Mouse (Mus musculus): Measurements from ENCODE around the gene Grxcr1. TPM values are rescaled to one million over a fixed set of nuclear protein-coding genes. Genes with fewer than 3 reads are reported as not detected.

The Grxcr1 gene
- not detected in 2 replicates for polyA plus RNA-seq (2012; rRNA removed)

DNA sequence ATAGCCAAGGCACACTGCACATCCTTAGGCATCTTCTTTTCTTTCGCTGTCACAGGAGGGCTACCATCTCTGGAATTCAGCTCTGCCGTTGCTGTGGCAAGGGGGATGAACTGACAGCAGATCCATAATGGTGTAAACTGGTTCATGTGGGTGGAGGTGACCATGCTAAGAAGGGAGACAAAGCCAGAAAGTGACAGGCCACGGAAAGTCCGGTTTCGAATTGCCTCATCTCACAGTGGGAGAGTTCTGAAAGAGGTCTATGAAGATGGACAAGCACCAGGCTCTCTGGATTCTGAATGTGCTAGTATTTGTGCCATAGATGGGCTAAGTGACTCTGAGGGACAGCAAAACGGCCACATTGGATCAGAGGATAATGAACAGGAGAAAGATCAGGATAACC, at the start of gene Grxcr1:
TSS of gene Grxcr1 (plus strand) at position 92 of the 400 bp plus-strand sequence.
- WGBS, result 82% methylated on average over 6 of the region's 6 CpGs
- TF ChIP-seq POLR2A (IDR thresholded peaks at IDR 0.05; ENCODE audit: low read depth, low read length) (no peak), CTCF (conservative IDR thresholded peaks at IDR 0.05; ENCODE audit: insufficient read depth, insufficient read length, low read depth, low read length) (no peak)

DNA sequence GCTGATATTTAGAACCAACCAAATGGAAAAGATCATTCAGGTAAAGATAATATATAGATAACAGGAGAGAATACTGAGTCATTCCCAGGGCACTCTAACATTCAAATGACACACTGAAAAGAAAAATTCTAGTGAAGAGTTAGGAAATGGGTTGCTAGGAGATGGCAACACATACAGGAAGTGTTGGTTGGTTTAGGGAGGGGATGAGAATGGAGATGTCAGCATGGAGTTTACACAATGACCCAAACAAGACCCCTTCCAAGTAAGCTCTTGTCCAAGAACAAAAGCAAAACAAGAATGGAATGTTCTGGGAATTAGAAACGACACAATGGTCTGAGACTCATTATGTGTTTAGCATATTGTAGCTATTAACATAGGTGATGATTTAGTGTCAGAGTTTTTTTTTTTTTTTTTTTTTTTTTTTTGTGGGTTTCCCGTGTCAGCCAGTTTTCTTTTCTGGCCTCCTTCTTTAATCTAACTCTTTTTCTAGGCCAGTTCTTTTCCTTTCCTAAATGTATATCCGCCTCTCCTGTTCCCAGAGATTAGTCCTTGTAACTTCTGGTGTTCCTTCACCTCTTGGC, 49.6 kb upstream of the Grxcr1 start:
- H3K27me3 ChIP-seq (replicated peaks; ENCODE audit: control insufficient read depth, insufficient read depth, low read length), result no peaks in the 10 kb centered on the region
- DNase-seq, result no peak
- no peak overlapping the region for H3K27ac ChIP-seq (ENCODE audit: insufficient read depth, low read depth, low read length)
- 59% methylated on average over 3 of the region's 3 CpGs for WGBS
- H3K4me1 ChIP-seq (ENCODE audit: control insufficient read depth, insufficient read depth, low read length), result no peaks in the 10 kb centered on the region
- no peaks in the 10 kb centered on the region for H3K36me3 ChIP-seq (ENCODE audit: control insufficient read depth, insufficient read depth, low read length)
- TF ChIP-seq CTCF (conservative IDR thresholded peaks at IDR 0.05; ENCODE audit: insufficient read depth, insufficient read length, low read depth, low read length) (no peak), POLR2A (IDR thresholded peaks at IDR 0.05; ENCODE audit: low read depth, low read length) (no peak)
- no peak overlapping the region for H3K4me3 ChIP-seq (ENCODE audit: insufficient read depth, low read depth, low read length)

More for the DNA sequence above, at the start of gene Grxcr1:
- no peaks in the 10 kb centered on the region for H3K27me3 ChIP-seq (replicated peaks; ENCODE audit: control insufficient read depth, insufficient read depth, low read length)
- H3K27ac ChIP-seq (ENCODE audit: insufficient read depth, low read depth, low read length), result no peak within 1 kb of the TSS
- DNase-seq, result no peak
- no peak within 1 kb of the TSS for H3K4me3 ChIP-seq (ENCODE audit: insufficient read depth, low read depth, low read length)
- H3K36me3 ChIP-seq (ENCODE audit: control insufficient read depth, insufficient read depth, low read length), result no peaks in the 10 kb centered on the region
- no peaks in the 10 kb centered on the region for H3K4me1 ChIP-seq (ENCODE audit: control insufficient read depth, insufficient read depth, low read length)

DNA sequence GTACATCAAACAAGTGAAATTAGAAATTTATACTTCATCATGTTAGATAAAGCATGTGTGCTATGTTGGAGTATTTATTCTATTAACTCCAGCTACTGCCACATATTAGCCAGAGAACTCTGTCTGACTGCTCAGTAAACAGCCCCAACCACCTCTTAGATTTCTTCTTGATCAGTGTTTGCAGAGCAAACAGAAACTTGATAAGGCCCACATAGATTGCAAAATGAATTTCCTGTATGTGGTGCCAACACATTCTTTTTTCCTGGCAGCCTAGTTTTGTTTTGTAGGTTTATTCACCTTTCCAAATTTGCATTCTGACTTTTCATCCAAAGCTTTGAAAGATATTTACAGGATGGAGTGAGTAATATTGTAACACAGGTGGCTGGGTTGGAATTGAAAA, 41.2 kb upstream of the Grxcr1 start:
- Histone ChIP-seq H3K27ac (ENCODE audit: insufficient read depth, low read depth, low read length) (no peak overlapping the region), H3K4me3 (ENCODE audit: insufficient read depth, low read depth, low read length) (no peak overlapping the region), H3K27me3 (replicated peaks; ENCODE audit: control insufficient read depth, insufficient read depth, low read length) (no peaks in the 10 kb centered on the region), H3K36me3 (ENCODE audit: control insufficient read depth, insufficient read depth, low read length) (no peaks in the 10 kb centered on the region), H3K4me1 (ENCODE audit: control insufficient read depth, insufficient read depth, low read length) (no peaks in the 10 kb centered on the region)
- TF ChIP-seq CTCF (conservative IDR thresholded peaks at IDR 0.05; ENCODE audit: insufficient read depth, insufficient read length, low read depth, low read length) (no peak), POLR2A (IDR thresholded peaks at IDR 0.05; ENCODE audit: low read depth, low read length) (no peak)
- peak; percentile 4 for DNase-seq

DNA sequence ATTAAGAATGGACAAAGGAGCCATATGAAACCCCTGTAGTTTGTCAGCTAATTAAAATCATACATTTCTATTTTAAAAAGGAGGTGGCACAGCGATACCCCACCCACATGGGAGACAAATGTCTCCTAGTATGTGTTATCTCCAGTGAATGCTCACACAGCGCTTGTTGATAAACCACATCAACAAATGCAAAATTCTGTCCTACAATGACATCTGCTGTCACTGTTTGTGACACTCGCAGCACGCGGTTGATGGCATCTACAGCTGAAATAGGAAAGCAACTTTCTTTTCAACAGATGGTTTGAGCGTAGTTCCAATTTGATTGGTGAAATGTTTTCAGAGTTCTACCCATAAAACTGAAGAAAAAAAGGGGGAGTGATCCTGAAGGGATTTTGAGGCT, 29.0 kb upstream of the Grxcr1 start:
- TF ChIP-seq POLR2A (IDR thresholded peaks at IDR 0.05; ENCODE audit: low read depth, low read length) (no peak), CTCF (conservative IDR thresholded peaks at IDR 0.05; ENCODE audit: insufficient read depth, insufficient read length, low read depth, low read length) (no peak)
- 95% methylated on average over 6 of the region's 6 CpGs for WGBS
- H3K27me3 ChIP-seq (replicated peaks; ENCODE audit: control insufficient read depth, insufficient read depth, low read length), result no peaks in the 10 kb centered on the region

DNA sequence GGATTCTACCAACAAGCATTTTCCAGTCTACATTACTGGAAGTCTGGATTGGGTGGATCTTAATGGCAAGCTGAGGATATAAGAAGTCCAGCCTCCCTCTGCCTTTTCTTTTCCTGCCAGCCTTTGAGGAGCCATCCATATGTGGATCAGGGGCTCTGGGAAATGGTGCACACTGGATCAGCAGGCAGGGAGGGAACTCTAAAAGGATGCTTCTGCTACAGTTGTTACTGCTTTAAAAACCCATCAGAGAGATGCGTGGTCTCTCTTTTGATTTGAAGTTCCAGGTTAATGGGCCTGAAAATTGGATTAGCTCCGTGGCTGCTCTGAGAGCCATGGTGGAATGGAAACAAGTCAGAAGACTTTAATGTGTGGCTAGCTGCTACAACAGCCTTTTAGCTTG, 27.7 kb upstream of the Grxcr1 start:
- Histone ChIP-seq H3K27me3 (replicated peaks; ENCODE audit: control insufficient read depth, insufficient read depth, low read length) (no peaks in the 10 kb centered on the region), H3K4me3 (ENCODE audit: insufficient read depth, low read depth, low read length) (no peak overlapping the region), H3K4me1 (ENCODE audit: control insufficient read depth, insufficient read depth, low read length) (no peaks in the 10 kb centered on the region), H3K27ac (ENCODE audit: insufficient read depth, low read depth, low read length) (no peak overlapping the region), H3K36me3 (ENCODE audit: control insufficient read depth, insufficient read depth, low read length) (no peaks in the 10 kb centered on the region)
- WGBS, result 29% methylated on average over 2 of the region's 2 CpGs
- DNase-seq, result no peak
- no peak for TF ChIP-seq CTCF (conservative IDR thresholded peaks at IDR 0.05; ENCODE audit: insufficient read depth, insufficient read length, low read depth, low read length)
- TF ChIP-seq POLR2A (IDR thresholded peaks at IDR 0.05; ENCODE audit: low read depth, low read length), result no peak

More for the DNA sequence above, 29.0 kb upstream of the Grxcr1 start:
- H3K27ac ChIP-seq (ENCODE audit: insufficient read depth, low read depth, low read length), result no peak overlapping the region
- DNase-seq, result no peak
- H3K4me1 ChIP-seq (ENCODE audit: control insufficient read depth, insufficient read depth, low read length), result no peaks in the 10 kb centered on the region
- H3K36me3 ChIP-seq (ENCODE audit: control insufficient read depth, insufficient read depth, low read length), result no peaks in the 10 kb centered on the region
- no peak overlapping the region for H3K4me3 ChIP-seq (ENCODE audit: insufficient read depth, low read depth, low read length)

DNA sequence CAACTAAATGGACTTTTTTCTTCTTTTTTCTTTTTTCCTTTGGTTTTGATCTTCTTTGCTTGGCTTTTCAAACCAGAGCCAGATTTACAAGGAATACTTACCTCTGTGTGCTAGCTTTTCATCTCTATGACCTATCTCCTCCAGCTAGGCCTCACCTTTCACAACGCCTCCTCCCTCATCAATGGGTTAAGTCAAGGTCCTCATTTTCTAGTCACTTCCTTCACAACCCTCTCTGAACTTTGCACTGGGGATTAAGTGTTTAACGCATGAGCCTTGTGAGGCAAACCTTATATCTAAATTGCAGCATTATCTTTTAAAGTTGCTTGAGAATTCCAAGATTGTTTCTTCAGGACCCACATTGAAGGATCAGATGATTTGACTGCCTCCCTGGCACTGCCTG, 27.2 kb upstream of the Grxcr1 start:
- Histone ChIP-seq H3K36me3 (ENCODE audit: control insufficient read depth, insufficient read depth, low read length) (no peaks in the 10 kb centered on the region), H3K27ac (ENCODE audit: insufficient read depth, low read depth, low read length) (no peak overlapping the region), H3K27me3 (replicated peaks; ENCODE audit: control insufficient read depth, insufficient read depth, low read length) (no peaks in the 10 kb centered on the region), H3K4me1 (ENCODE audit: control insufficient read depth, insufficient read depth, low read length) (no peaks in the 10 kb centered on the region), H3K4me3 (ENCODE audit: insufficient read depth, low read depth, low read length) (no peak overlapping the region)
- TF ChIP-seq CTCF (conservative IDR thresholded peaks at IDR 0.05; ENCODE audit: insufficient read depth, insufficient read length, low read depth, low read length), result no peak
- no peak for TF ChIP-seq POLR2A (IDR thresholded peaks at IDR 0.05; ENCODE audit: low read depth, low read length)
- no peak for DNase-seq
- WGBS, result 69% methylated on average over 2 of the region's 2 CpGs

DNA sequence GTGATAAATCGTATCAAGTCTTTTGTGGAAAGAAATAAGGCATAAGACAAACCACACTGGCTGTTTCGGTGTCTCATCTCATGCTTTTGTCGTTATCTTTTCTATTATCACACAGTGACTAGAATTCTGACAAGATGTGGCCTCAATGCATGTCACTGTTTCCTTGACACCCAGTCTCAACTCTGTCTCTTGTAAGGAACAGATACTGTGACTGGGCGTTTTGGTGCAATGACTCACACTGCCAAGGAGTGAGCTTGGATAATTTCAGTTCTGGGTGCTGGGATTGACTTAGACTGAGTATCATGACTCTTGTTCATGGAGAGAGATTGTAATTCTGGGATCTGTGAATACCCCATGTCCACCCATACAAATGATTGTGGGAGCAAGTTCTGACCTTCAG, 24.6 kb upstream of the Grxcr1 start:
- Histone ChIP-seq H3K27ac (ENCODE audit: insufficient read depth, low read depth, low read length) (no peak overlapping the region), H3K27me3 (replicated peaks; ENCODE audit: control insufficient read depth, insufficient read depth, low read length) (no peaks in the 10 kb centered on the region), H3K4me1 (ENCODE audit: control insufficient read depth, insufficient read depth, low read length) (no peaks in the 10 kb centered on the region), H3K4me3 (ENCODE audit: insufficient read depth, low read depth, low read length) (no peak overlapping the region), H3K36me3 (ENCODE audit: control insufficient read depth, insufficient read depth, low read length) (no peaks in the 10 kb centered on the region)
- DNase-seq, result no peak
- 88% methylated on average over 4 of the region's 4 CpGs for WGBS
- no peak for TF ChIP-seq CTCF (conservative IDR thresholded peaks at IDR 0.05; ENCODE audit: insufficient read depth, insufficient read length, low read depth, low read length)
- TF ChIP-seq POLR2A (IDR thresholded peaks at IDR 0.05; ENCODE audit: low read depth, low read length), result no peak

Data from kidney, adult 2 months (tissue).